Mouse (Mus musculus) megakaryocyte progenitor cell, adult 5-6 weeks (primary cell): ENCODE data around the gene Ckap4. TPM values are rescaled to one million over a fixed set of nuclear protein-coding genes. Genes with fewer than 3 reads are reported as not detected.
"Not testable (repeated sequence)": the region's sequence is repeated elsewhere in the genome, so short reads cannot be mapped to it uniquely, and the experiment has no call there.

ENCODE experiments used
- ATAC-seq: replicated peaks from 2 replicates; pipeline ENCODE4 v1.8.0; 2016; ENCODE audit warnings: mild to moderate bottlenecking, moderate TSS enrichment, inconsistent platforms; ENCODE audit not compliant: poor library complexity
- total RNA-seq, 2 experiments: library from RNA; stranded (forward) in 1 of 2; stranded (reverse) in 1 of 2; fragments of 157-497, 149-512 nt in 1 of 2; fragments of 200-1000 nt in 1 of 2; gene quantifications; 2 replicates each; pipeline versions ENCODE4 v1.2.3 to v1.2.4; 2015 to 2017

The Ckap4 gene
- total RNA-seq, 2 experiments from 2014 or later, result 70.0 to 72.5 TPM

DNA sequence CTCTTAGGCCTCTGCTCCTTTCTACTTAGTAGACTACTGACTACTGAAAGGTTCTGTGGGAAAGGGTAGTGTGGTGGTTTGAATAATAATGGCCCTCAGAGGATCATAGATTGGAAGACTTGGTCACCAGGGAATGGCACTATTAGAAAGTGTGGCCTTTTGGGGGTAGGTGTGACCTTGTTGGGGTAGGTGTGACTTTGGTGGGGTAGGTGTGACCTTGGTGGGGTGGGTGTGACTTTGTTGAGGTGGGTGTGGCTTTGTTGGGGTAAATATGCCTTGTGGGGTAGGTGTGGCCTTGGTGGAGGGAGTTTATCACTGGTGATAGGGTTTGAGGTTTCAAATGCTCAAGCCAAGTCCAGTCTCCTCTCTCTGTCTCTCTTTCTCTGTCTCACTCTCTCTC is 21.1 kb downstream of the Ckap4 start:
- ATAC-seq, result no peak

DNA sequence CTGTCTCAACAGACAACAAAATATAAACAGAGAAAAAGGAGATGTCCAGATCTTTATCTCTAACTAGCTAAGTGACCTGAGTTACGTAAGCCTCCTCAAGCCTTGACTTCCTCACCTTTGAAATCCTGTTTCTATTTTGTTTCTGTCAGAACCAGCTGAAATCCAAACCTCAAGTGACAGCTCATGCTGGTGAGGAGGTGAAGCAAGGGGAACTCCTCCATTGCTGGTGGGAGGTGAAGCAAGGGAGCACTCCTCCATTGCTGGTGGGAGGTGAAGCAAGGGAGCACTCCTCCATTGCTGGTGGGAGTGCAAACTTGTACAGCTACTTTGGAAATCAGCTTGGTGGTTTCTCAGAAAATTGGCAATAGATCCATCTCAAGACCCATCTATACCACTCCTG is 25.3 kb downstream of the Ckap4 start:
- peak; percentile 91 for ATAC-seq

DNA sequence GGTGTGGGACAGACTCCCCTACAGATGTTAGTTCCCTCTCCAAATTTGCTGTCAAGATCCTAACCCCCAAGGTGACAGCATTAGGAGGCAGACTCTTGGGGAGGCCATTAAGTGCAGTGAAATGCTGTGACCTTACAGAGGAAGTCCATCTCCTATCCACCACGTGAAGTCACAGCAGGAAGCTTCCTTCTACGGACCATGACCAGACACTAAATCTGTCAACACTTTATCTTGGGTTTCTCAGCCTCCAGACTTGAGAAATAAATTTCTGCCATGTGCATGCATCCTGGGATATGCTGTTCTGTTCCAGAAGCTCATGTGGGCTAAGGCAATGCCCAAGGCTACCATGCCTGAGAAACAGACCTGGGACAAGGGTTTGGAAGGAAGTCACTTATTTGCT is 35.0 kb downstream of the Ckap4 start:
- ATAC-seq, result 0 out of 2 replicates have a peak, but pooled peaks have one; percentile 26

DNA sequence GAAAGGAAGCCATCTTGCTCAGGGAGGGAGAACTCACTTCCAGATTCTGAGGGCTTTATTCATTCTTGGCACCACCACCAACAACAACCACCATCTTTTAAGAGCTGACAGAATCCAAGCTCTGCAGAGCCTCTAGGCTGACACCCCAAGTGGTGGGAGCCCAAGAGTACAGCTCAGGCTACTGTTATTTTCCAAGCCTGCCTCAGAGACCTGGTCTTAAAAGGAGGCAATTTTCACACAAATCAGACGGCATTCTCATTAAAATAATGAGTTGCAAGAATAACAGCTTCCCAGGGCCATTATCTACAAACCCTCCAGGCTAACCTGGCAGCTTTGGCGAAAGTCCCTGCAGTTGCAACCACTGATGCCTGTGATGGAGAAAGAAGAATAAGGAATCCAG is 37.1 kb downstream of the Ckap4 start:
- no peak for ATAC-seq

DNA sequence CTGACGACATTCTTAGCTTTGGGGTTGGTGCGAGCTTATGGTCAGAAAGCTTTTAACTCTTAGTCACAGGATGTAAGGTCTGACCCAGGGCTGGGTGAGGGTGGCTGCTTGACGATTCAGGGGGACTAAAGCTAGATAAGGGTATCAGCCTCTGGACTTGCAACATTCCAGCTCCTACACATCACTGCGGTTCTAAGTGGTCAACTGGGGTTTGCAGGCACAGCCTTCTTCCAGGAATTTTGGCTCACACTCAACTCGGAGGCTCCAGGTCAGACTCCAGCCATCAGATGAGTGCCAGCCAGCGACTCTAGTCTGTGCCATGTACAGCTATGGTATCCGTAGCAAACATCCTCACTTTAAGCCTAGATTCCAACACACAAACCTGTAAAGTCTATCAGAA is 39.4 kb downstream of the Ckap4 start:
- ATAC-seq, result no peak

DNA sequence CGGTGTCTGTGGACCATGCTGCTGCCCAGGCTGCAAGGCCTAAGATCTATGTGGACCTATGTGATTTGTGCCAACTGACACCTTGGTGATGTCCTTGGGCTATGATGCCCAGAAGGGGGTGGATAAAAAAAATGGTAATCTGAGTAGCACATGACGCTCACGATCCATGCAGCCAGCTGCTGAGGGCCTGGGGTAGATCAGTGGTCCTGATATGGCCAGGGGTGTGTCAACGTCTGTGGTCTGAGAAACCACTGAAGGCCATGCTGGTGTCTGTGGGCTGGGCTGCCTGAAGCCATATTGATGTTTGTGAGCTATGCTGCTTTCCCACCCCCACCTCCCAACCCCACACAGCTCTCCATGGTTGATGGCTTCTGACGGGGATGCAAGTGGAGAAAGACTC is 43.7 kb downstream of the Ckap4 start:
- peak; percentile 62 for ATAC-seq

DNA sequence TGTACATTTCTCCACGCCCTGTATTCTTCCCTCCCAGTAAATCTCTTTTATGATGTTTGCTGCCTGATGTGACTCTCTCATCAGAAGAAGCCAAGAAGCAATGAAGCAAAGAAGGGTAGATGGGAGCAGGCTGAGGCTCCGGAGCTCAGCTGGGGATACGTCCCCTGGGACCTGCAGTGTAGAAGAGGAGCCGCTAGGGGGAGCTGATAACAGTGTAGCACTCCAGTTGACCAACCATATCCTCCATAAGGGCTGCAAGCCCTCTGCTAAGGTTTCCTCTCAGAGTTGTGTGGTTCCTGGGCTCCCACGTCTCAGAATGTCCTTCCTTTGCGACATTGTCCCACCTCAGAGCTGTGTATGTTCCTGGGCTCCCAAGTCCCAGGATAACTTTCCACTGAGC is 45.5 kb downstream of the Ckap4 start:
- ATAC-seq, result peak; percentile 90

DNA sequence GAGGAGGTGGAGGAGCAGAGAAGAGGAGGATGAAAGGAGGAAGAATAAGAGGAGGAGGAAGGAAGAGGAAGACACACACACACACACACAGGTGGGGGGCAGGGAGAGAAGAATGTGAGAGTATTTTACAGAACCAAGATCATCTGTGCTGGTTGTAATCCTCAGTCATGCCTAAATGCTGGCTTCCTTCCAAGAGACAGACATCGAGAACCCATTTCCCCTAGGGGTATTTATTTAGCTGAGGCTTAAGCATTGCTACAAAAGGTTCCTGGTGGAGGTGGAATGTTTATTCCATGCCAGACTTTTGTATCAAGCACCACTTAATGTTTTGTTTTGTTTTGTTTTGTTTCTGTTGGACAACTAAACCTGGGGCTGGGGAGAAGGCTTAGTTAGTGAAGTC is 49.2 kb downstream of the Ckap4 start:
- no peak for ATAC-seq

DNA sequence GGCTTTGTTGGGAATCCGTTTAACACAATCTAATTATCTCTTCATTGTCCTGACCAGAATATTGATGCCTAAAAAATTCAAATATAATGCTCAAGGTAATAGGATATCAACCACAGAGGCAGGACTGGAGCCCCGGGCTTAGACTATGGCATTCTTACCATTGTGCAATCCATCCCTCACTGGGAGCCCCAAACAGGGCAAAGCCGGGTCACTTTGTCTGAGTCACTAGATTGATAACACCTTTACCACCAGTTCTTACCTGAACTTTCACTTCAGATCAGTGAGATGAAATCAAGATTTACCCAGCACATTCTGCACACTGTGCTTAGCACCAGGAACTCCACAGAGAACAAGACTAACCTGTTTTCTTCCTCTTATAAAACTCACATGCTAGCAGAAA is 50.3 kb downstream of the Ckap4 start:
- ATAC-seq, result no peak

DNA sequence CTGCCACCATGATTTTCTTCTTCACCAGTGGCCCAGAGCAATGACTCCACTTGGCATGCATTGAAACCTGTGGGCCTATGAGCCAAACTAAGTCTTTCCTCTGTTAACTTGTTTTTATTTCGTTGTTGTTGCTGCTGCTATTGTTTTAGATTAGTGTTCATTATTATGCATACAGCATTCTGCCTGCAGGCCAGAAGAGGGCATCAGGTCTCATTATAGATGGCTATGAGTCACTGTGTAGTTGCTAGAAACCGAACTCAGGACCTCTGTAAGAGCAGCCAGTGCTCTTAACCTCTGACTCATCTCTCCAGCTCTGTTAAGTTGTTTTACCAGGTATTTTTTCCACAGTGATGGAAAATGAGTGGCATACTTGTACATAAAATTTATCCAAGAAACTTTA is 50.8 kb downstream of the Ckap4 start:
- ATAC-seq, result no peak

DNA sequence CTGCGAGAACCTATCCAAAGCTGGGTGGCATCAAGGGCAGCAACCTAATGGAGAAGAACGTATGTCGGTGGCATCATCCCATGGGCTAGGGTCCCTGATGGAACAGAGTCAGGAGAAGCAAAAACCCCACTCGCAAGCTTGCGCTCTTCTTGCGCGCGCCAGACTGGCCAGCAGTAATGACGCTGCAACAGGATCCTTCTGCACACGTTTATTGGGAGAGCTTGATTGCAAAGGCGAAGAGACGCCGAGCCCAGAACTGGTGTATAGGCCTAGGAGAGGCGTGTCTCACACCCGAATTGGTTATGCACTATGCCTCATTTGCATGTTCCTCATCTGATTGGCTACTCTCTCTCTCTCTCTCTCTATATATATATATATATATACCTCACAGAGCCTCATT is 51.4 kb downstream of the Ckap4 start:
- ATAC-seq, result not testable (repeated sequence)

DNA sequence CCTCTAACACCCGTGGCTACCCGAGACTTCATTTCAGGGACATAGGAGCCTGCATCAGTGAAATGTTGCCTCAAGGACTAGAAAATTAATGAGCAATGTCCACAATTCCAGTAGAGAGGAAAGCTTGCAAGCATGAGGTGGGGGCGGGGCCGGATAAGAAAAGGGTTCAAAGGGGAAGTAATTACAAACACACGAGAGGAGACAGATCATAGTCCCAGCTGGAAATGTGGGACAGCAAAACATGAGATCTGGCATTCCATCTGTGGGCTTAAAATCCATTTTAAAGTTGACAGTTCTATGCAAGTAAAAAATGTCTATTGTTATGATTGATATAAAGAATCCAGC is 52.6 kb downstream of the Ckap4 start:
- ATAC-seq, result peak; percentile 29; the same call in 1 of the 2 replicates

DNA sequence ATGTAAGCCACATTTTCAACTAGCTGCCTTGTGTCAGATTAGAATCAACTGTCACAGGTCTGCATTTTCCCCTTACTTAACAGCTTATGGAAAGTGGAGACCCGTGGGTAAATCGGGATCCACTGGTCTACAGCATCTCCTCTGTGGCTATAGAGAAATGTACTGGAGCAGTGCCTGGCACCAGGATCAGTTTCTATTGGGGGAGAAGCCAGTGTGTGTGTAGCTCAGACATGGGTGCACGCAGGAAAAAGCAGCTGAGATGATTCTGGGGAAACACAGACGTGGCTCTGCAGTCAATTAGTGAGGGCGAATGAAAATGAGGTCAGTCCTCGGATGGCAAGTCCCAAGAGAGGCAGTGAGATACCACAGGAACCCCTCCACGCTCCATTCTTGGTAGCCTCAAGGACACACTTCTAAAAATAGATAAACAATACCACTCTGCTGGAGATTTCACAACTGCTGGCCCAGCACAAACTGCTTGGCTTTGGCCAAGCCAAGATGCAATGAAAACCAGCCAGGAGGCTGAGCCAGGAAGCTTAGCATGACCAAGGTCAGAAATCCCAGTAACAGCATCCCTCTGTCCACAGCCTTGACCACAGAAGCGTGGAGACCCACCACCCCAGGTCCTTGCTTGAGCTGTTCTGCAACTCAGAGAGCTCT is 53.1 kb downstream of the Ckap4 start:
- peak; percentile 31; the same call in 1 of the 2 replicates for ATAC-seq

DNA sequence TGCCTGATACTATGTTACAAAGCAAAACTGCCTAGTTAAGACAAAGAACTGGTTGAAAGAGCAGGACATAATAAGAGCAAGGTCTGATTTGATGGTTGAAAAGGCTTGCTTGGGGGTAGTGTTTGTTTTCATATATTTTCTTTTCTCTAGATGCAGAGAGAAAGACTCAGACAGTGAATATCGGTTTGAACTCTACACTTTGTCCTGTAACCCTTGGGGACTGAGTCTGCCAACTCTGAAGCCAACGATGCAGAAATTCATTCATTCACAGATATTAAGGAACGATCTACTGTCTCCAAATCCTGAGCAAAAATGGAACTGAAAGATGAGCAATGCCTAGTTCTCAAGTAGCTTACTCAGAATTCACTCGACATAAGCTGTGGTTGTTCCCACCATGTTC is 53.7 kb downstream of the Ckap4 start:
- no peak for ATAC-seq

DNA sequence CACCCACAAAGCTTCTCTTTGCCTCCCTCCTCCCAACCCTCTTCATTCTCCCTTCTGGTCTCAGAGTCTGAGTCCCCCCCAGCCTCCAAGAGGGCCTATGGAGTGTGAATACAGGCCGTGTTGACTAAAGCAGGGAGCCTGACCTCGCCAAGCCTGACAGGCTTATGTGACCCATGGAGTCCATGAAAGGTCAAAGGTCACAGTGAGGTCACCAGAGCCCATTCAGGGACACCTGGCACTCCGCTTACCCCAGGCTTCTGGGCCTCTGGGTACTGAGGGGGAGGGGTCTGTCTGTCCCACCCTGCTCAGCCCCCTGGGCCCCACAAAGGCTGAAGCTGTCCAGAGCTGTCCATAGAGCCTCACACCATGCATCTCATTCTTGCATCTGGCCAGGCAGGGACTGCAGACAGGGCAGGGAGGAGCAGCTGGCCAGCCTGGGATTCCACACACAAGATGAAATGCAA is 56.2 kb downstream of the Ckap4 start:
- no peak for ATAC-seq

DNA sequence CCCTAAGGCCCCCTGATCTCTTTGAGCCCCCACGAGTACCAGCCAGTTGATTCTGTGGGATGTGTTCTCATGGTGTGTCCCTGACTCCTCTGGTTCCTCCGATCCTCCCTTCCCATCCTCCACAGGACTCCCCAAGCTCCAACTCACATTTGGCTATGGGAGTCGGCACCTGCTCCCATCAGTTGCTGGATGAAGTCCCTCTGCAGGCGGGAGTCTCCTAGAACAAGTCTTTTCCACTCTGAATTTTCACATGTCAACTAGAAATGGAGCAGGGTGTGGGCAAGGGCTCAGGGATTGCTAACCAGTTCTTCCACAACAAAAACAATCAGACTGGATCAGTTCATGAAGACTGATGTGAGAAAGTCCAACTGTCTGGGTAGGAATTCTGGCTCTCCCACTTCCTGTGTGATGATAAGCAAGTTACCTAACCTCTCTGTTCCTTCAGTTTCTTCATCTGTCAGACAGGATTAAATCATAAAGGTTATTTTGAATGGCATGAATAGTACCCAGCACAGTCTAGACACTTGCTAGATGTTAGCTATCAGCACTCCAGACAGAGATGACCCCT is 56.7 kb downstream of the Ckap4 start:
- ATAC-seq, result no peak

Other genes starting within 250 kb of the Ckap4 start
- gene Nuak1, start 93.5 kb downstream of the Ckap4 start, total RNA-seq (2015), result 0.12 TPM in 2 replicates
- 0.03 and 0.17 TPM in 2 replicates for gene Nuak1, start 93.5 kb downstream of the Ckap4 start, total RNA-seq (2017)
- gene Tcp11l2, start 42.6 kb upstream of the Ckap4 start, total RNA-seq (2015), result 12.4 and 14.6 TPM in 2 replicates
- 7.0 and 10.1 TPM in 2 replicates for gene Tcp11l2, start 42.6 kb upstream of the Ckap4 start, total RNA-seq (2017)
- gene Polr3b, start 88.2 kb upstream of the Ckap4 start, total RNA-seq (2015), result 23.9 and 29.3 TPM in 2 replicates
- 29.4 and 45.9 TPM in 2 replicates for gene Polr3b, start 88.2 kb upstream of the Ckap4 start, total RNA-seq (2017)
- gene Rfx4, start 222.0 kb upstream of the Ckap4 start, total RNA-seq (2015), result not detected in 2 replicates
- gene Rfx4, start 222.0 kb upstream of the Ckap4 start, total RNA-seq (2017), result not detected in 2 replicates